Mouse (Mus musculus) limb, embryonic 10.5 days (tissue): ENCODE measurements at regions not wholly inside any gene's neighbourhood (a gene's known extent, or its start where the extent isn't known, plus 50 kb on each side); places are given as distances from the start of the nearest gene placed in this dataset.
"Not testable (repeated sequence)": the region's sequence is repeated elsewhere in the genome, so short reads cannot be mapped to it uniquely, and the experiment has no call there.

Source experiments
- DNase-seq: peaks from one replicate; pipeline ENCODE4 v3.0.0-alpha.2; 2017; ENCODE audit warnings: low spot score
- H3K27ac ChIP-seq: fragments of 300-500 bp; sonication (generic); 2 replicates; pipeline ENCODE4 v1.5.1; 2016; ENCODE audit warnings: mild to moderate bottlenecking
- H3K27me3 ChIP-seq: fragments of 300-500 bp; sonication (generic); 2 replicates; pipeline ENCODE4 v1.6.1; 2016; ENCODE audit warnings: low read depth, mild to moderate bottlenecking; ENCODE audit not compliant: poor library complexity, severe bottlenecking
- H3K36me3 ChIP-seq: fragments of 300-500 bp; sonication (generic); 2 replicates; pipeline ENCODE4 v1.6.1; 2016; ENCODE audit warnings: mild to moderate bottlenecking, moderate library complexity
- H3K4me1 ChIP-seq: fragments of 300-500 bp; sonication (generic); 2 replicates; pipeline ENCODE4 v1.6.1; 2016
- H3K4me3 ChIP-seq: fragments of 300-500 bp; sonication (generic); 2 replicates; pipeline ENCODE4 v1.5.1; 2016; ENCODE audit warnings: mild to moderate bottlenecking, moderate library complexity
- H3K9me3 ChIP-seq: fragments of 300-500 bp; sonication (generic); replicated peaks from 2 replicates; pipeline ENCODE4 v1.6.1; 2016; ENCODE audit warnings: mild to moderate bottlenecking
- WGBS: fragments of 180-500 bp; shearing (Covaris S2); methylation state at CpG from one replicate; pipeline ENCODE4 v1.1.7; 2016; 5-methylcytosine and 5-hydroxymethylcytosine counted together

GRCm38 (mm10) chr3:96374343-96374624 is 77.8 kb downstream of the BC107364 start:
- H3K4me3 ChIP-seq, H3K4me1 ChIP-seq, H3K9me3 ChIP-seq, H3K27me3 ChIP-seq, DNase-seq, H3K27ac ChIP-seq, H3K36me3 ChIP-seq: not testable (repeated sequence)
- no CpG with 5 or more reads among the region's 4 CpGs for WGBS

- H3K9me3 ChIP-seq, H3K27ac ChIP-seq, H3K4me1 ChIP-seq, DNase-seq, H3K36me3 ChIP-seq, H3K4me3 ChIP-seq, H3K27me3 ChIP-seq: not testable (repeated sequence)
- WGBS: 10% methylated on average over 2 of the region's 43 CpGs
Measured at GRCm38 (mm10) chr3:96373600-96374342, 78.3 kb downstream of the BC107364 start.

GRCm38 (mm10) chr3:96362581-96362980 is 68.8 kb upstream of the Fcgr1 start:
- not testable (repeated sequence) for H3K4me1 ChIP-seq, H3K27me3 ChIP-seq, H3K9me3 ChIP-seq, H3K36me3 ChIP-seq, H3K4me3 ChIP-seq, H3K27ac ChIP-seq
- peak; percentile 28 for DNase-seq
- WGBS: 31% methylated on average over 10 of the region's 10 CpGs

- Histone ChIP-seq H3K4me3 (no peak overlapping the region), H3K9me3 (no peaks in the 10 kb centered on the region), H3K27me3 (0 out of 2 replicates have a peak, but pooled peaks cover 8% of the 10 kb centered on the region), H3K27ac (no peak overlapping the region), H3K36me3 (no peaks in the 10 kb centered on the region), H3K4me1 (no peaks in the 10 kb centered on the region)
- 69% methylated on average over 3 of the region's 3 CpGs for WGBS
- DNase-seq: peak; percentile 25
Measured at GRCm38 (mm10) chr3:96360816-96361215, 67.0 kb upstream of the Fcgr1 start.

GRCm38 (mm10) chr3:96360214-96360536 is 66.4 kb upstream of the Fcgr1 start:
- H3K9me3 ChIP-seq, H3K4me1 ChIP-seq, H3K27me3 ChIP-seq, H3K27ac ChIP-seq, H3K4me3 ChIP-seq, DNase-seq, H3K36me3 ChIP-seq: not testable (repeated sequence)
- WGBS: 4% methylated on average over 2 of the region's 21 CpGs

- H3K9me3 ChIP-seq, DNase-seq, H3K27ac ChIP-seq, H3K4me3 ChIP-seq, H3K4me1 ChIP-seq, H3K27me3 ChIP-seq, H3K36me3 ChIP-seq: not testable (repeated sequence)
- no CpG with 5 or more reads among the region's 26 CpGs for whole genome bisulfite sequencing
Measured at GRCm38 (mm10) chr3:96359507-96360213, 65.9 kb upstream of the Fcgr1 start.

- H3K27ac ChIP-seq, H3K9me3 ChIP-seq, H3K4me1 ChIP-seq, H3K4me3 ChIP-seq, DNase-seq, H3K27me3 ChIP-seq, H3K36me3 ChIP-seq: not testable (repeated sequence)
- WGBS: no CpG with 5 or more reads among the region's 6 CpGs
Measured at GRCm38 (mm10) chr3:96351623-96352022, 57.9 kb upstream of the Fcgr1 start.

- not testable (repeated sequence) for H3K4me3 ChIP-seq, H3K4me1 ChIP-seq, H3K36me3 ChIP-seq, H3K27me3 ChIP-seq, DNase-seq, H3K27ac ChIP-seq, H3K9me3 ChIP-seq
- no CpG with 5 or more reads among the region's 13 CpGs for WGBS
Measured at GRCm38 (mm10) chr3:96350985-96351384, 57.2 kb upstream of the Fcgr1 start.

- peaks cover 34% of the 10 kb centered on the region for H3K27me3 ChIP-seq
- H3K4me3 ChIP-seq, H3K36me3 ChIP-seq, H3K4me1 ChIP-seq, H3K27ac ChIP-seq, H3K9me3 ChIP-seq, DNase-seq: not testable (repeated sequence)
- no CpG with 5 or more reads among the region's 17 CpGs for WGBS
Measured at GRCm38 (mm10) chr3:96346543-96346942, 52.8 kb upstream of the Fcgr1 start.

- whole genome bisulfite sequencing: under 1% methylated on average over 27 of the region's 27 CpGs
- H3K27me3 ChIP-seq: peaks cover 43% of the 10 kb centered on the region
Measured at GRCm38 (mm10) chr3:96343471-96344120, 49.8 kb upstream of the Fcgr1 start.

More at GRCm38 (mm10) chr3:96343471-96344120, 49.8 kb upstream of the Fcgr1 start:
- H3K4me3 ChIP-seq: peak overlapping the region; percentile 30; the same call in 1 of the 2 replicates
- H3K9me3 ChIP-seq: no peaks in the 10 kb centered on the region
- H3K4me1 ChIP-seq: peaks cover 6% of the 10 kb centered on the region; the same call in 1 of the 2 replicates
- no peaks in the 10 kb centered on the region for H3K36me3 ChIP-seq
- H3K27ac ChIP-seq: no peak overlapping the region
- peak; percentile 33 for DNase-seq
